ENCODE assay signal across 13 mouse cellular contexts in the genomic region with DNA sequence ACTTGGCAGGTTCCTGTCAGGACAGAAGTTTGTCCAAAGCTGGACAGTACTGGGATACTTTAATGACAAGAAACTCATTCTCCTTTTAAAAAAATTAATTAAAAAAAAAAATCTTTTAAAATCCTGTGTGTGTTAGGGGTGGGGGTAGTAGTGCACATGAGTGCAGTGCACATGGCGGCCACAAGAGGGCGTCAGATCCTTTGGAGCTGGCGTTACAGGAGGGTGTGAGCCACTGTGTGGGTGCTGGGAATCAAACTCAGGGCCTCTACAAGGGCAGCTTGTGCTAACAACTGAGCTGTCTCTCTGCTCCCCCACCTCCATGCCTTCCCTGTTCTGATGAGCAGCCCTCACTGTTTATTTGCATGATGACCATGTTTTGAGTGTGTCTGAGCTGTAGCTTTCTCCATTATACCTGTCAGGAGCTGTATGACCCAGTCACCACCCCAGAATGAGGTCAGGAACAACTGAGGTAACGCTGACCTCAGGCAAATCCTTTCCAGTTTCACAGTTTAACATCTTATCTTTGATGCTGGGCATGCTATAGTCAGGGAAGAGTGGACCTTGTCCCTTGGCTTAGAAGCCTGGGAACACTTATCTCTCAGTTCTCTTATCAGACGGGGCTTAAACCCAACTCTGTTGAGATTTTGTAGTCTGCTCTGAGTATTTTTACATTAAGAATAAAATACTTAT. TPM values are rescaled to one million over a fixed set of nuclear protein-coding genes. Genes with fewer than 3 reads are reported as not detected.
DNase-seq lines count a peak whose midpoint lies in the region; TF ChIP-seq lines count a peak whose summit lies in the region.
"Had no signal": no experiment of that assay in that cellular context is flagged by ENCODE, and none has a peak within 500 bp of the region (broad histone marks: within the 10 kb centered on the region; RNA-seq: fewer than 3 reads in every experiment).

No protein-coding gene starts in this region.

- no peak overlapping the region for H3K27ac ChIP-seq in kidney, adult 2 months (ENCODE audit: insufficient read depth, low read depth, low read length)
- no peak overlapping the region for H3K27ac ChIP-seq in thymus, adult 2 months (ENCODE audit: control insufficient read depth, insufficient read depth, low read length)
- H3K27ac ChIP-seq in brown adipose tissue, adult 24 weeks (replicated peaks; ENCODE audit: low read depth, low read length) = peak overlapping the region; percentile 28; the same call in 1 of the 2 replicates
- H3K27ac ChIP-seq: embryonic facial prominence, embryonic 13.5 days; hindbrain, embryonic 14.5 days had no signal

- H3K4me1 ChIP-seq in kidney, adult 2 months (ENCODE audit: control insufficient read depth, insufficient read depth, low read length) = peaks cover 26% of the 10 kb centered on the region; the same call in 1 of the 2 replicates
- no peaks in the 10 kb centered on the region for H3K4me1 ChIP-seq in thymus, adult 2 months (replicated peaks; ENCODE audit: control insufficient read depth, insufficient read depth, low read length)
- peaks cover 28% of the 10 kb centered on the region for H3K4me1 ChIP-seq in brown adipose tissue, adult 24 weeks (ENCODE audit: control insufficient read depth, insufficient read depth, insufficient read length, low read length)
- H3K4me1 ChIP-seq: embryonic facial prominence, embryonic 13.5 days had no signal

- H3K36me3 ChIP-seq in kidney, adult 2 months (ENCODE audit: control insufficient read depth, insufficient read depth, low read length) = peaks cover 2% of the 10 kb centered on the region
- H3K36me3 ChIP-seq in thymus, adult 2 months (ENCODE audit: control insufficient read depth, insufficient read depth, low read length) = peaks cover 31% of the 10 kb centered on the region

- H3K27me3 ChIP-seq in kidney, adult 2 months (replicated peaks; ENCODE audit: control insufficient read depth, insufficient read depth, low read length) = no peaks in the 10 kb centered on the region
- no peaks in the 10 kb centered on the region for H3K27me3 ChIP-seq in thymus, adult 2 months (ENCODE audit: control insufficient read depth, insufficient read depth, low read length)
- H3K27me3 ChIP-seq: embryonic facial prominence, embryonic 13.5 days had no signal

- TF ChIP-seq CTCF in kidney, adult 2 months (conservative IDR thresholded peaks at IDR 0.05; ENCODE audit: insufficient read depth, insufficient read length, low read depth, low read length) = peak; percentile 40; the same call in 1 of the 2 replicates
- peak; percentile 70; the same call in 1 of the 2 replicates for TF ChIP-seq CTCF in thymus, adult 2 months (IDR thresholded peaks at IDR 0.05; ENCODE audit: borderline replicate concordance, control insufficient read depth, extremely low read depth, insufficient read depth, low read length, poor library complexity)

- no peak overlapping the region for H3K4me3 ChIP-seq in kidney, adult 2 months (ENCODE audit: insufficient read depth, low read depth, low read length)
- H3K4me3 ChIP-seq in thymus, adult 2 months (ENCODE audit: control insufficient read depth, insufficient read depth, low read length) = no peak overlapping the region
- H3K4me3 ChIP-seq in brown adipose tissue, adult 24 weeks (ENCODE audit: insufficient read depth, low read depth, low read length) = no peak overlapping the region
- H3K4me3 ChIP-seq: embryonic facial prominence, embryonic 13.5 days had no signal

- WGBS in kidney, adult 2 months = 91% methylated on average over 5 of the region's 5 CpGs
- WGBS in thymus, adult 2 months = 97% methylated on average over 5 of the region's 5 CpGs

- no peak for DNase-seq in kidney, adult 2 months
- no peak for DNase-seq in kidney, postnatal 36 days
- no peak for DNase-seq in thymus, adult 2 months
- DNase-seq in thymus, postnatal 10 days (ENCODE audit: low spot score in 2 of 2) = no peak
- peak; percentile 56 for DNase-seq in yolk sac, embryonic 10.5 days (ENCODE audit: low spot score)
- DNase-seq in Muller cell, postnatal 12 days (ENCODE audit: inconsistent ontology term) = no peak
- no peak for DNase-seq in frontal cortex, postnatal 10 days (ENCODE audit: low spot score in 2 of 2)
- DNase-seq: cerebellum, adult 9-10 months; lung, postnatal 10 days; thymus, postnatal 36 days had no signal

- TF ChIP-seq POLR2A in kidney, adult 2 months (IDR thresholded peaks at IDR 0.05; ENCODE audit: low read depth, low read length) = no peak
- no peak for TF ChIP-seq POLR2A in thymus, adult 2 months (IDR thresholded peaks at IDR 0.05; ENCODE audit: control insufficient read depth, extremely low read depth, insufficient read depth, low read length, poor library complexity)

RNA-seq across cellular contexts. Expression of gene Snrk, which starts 39.5 kb away (rescaled TPM):
- polyA plus RNA-seq in kidney, adult 2 months (2012; rRNA removed) = 49.0 and 58.9 TPM in 2 replicates
- polyA plus RNA-seq in thymus, adult 2 months (2012; rRNA removed) = 50.0 and 54.2 TPM in 2 replicates
- 78.1 and 111 TPM in 2 replicates for polyA plus RNA-seq in brown adipose tissue, adult 24 weeks (2012; ENCODE audit: insufficient read depth, insufficient read length, missing spikeins)
